Mouse (Mus musculus): ENCODE results near the gene St3gal6. TPM values are rescaled to one million over a fixed set of nuclear protein-coding genes. Genes with fewer than 3 reads are reported as not detected.

Gene St3gal6
- total and polyA plus RNA-seq, 3 experiments = 4.0 to 8.9 TPM; not detected in 1

DNA sequence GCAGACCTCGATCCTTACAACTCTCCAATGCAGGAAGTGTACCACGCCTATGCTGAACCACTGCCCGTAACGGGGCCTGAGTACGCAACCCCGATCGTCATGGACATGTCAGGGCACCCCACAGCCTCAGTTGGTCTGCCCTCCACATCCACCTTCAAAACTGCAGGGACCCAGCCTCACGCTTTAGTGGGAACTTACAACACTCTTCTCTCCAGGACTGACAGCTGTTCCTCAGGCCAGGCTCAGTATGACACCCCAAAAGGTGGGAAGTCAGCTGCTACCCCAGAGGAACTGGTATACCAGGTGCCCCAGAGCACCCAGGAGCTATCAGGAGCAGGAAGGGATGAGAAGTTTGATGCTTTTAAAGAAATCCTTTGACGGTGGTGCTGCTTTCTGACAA is 58.6 kb downstream of the St3gal6 start:
- Histone ChIP-seq H3K4me1 (ENCODE audit: control insufficient read depth in 1 of 2, insufficient read depth in 2 of 2, low read length in 2 of 2) (0 out of 4 replicates have a peak, but pooled peaks cover 0 to 2% of the 10 kb centered on the region in 2 experiments), H3K27ac (ENCODE audit: control insufficient read depth, low read depth, low read length) (no peak overlapping the region), H3K27me3 (ENCODE audit: control insufficient read depth in 1 of 2, insufficient read depth in 2 of 2, low read length in 2 of 2) (no peaks in the 10 kb centered on the region), H3K36me3 (ENCODE audit: control insufficient read depth in 1 of 2, insufficient read depth in 2 of 2, low read length in 2 of 2) (no peaks in the 10 kb centered on the region; a peak in 1 of 4 replicates), H3K9ac (ENCODE audit: control insufficient read depth, low read depth, low read length, poor library complexity, severe bottlenecking) (no peak overlapping the region), H3K9me3 (replicated peaks; ENCODE audit: insufficient read depth, low read length) (no peaks in the 10 kb centered on the region), H3K4me3 (ENCODE audit: control insufficient read depth in 1 of 2, insufficient read depth in 1 of 2, low read depth in 2 of 2, low read length in 2 of 2) (no peak overlapping the region), H3K79me2 (ENCODE audit: control insufficient read depth, insufficient read depth, low read length, poor library complexity) (no peaks in the 10 kb centered on the region)
- no peak for DNase-seq (ENCODE audit: low read depth, low spot score)
- TF ChIP-seq TBP (IDR thresholded peaks at IDR 0.05; ENCODE audit: low read depth, low read length) = no peak

DNA sequence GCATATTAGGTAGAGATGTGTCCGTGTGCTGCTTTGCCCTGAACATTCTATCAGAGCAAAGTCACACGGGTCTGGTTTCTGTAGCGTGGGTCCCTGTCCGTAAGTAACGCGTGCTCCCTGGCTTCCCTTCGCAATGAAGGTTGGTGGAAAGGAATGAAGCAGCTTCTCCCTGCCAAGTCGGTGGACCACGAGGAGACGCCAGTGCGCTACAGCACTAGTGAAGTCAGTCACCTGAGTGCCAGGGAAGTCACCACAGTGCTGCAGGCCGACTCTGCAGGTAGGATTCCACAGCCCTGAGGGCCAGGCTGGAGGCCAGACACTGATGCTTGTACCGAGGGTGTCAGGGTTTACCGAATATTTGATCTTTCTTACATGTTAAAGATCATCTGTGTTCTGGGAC is 60.0 kb downstream of the St3gal6 start:
- Histone ChIP-seq H3K36me3 (ENCODE audit: control insufficient read depth in 1 of 2, insufficient read depth in 2 of 2, low read length in 2 of 2) (no peaks in the 10 kb centered on the region), H3K4me1 (ENCODE audit: control insufficient read depth in 1 of 2, insufficient read depth in 2 of 2, low read length in 2 of 2) (0 out of 4 replicates have a peak, but pooled peaks cover 0 to under 1% of the 10 kb centered on the region in 2 experiments), H3K4me3 (ENCODE audit: control insufficient read depth in 1 of 2, insufficient read depth in 1 of 2, low read depth in 2 of 2, low read length in 2 of 2) (no peak overlapping the region), H3K27me3 (ENCODE audit: control insufficient read depth in 1 of 2, insufficient read depth in 2 of 2, low read length in 2 of 2) (no peaks in the 10 kb centered on the region), H3K9ac (ENCODE audit: control insufficient read depth, low read depth, low read length, poor library complexity, severe bottlenecking) (no peak overlapping the region), H3K27ac (ENCODE audit: control insufficient read depth, low read depth, low read length) (no peak overlapping the region), H3K79me2 (ENCODE audit: control insufficient read depth, insufficient read depth, low read length, poor library complexity) (no peaks in the 10 kb centered on the region), H3K9me3 (replicated peaks; ENCODE audit: insufficient read depth, low read length) (no peaks in the 10 kb centered on the region)
- TF ChIP-seq MXI1 (IDR thresholded peaks at IDR 0.05; ENCODE audit: low read depth, low read length) (no peak), ZC3H11A (IDR thresholded peaks at IDR 0.05; ENCODE audit: low read depth, low read length) (no peak), BHLHE40 (IDR thresholded peaks at IDR 0.05; ENCODE audit: borderline replicate concordance, low read depth, low read length) (no peak), NELFE (IDR thresholded peaks at IDR 0.05; ENCODE audit: low read depth, low read length) (no peak), ZNF384 (IDR thresholded peaks at IDR 0.05; ENCODE audit: low read depth, low read length) (no peak), GABPA (IDR thresholded peaks at IDR 0.05; ENCODE audit: low read depth, low read length) (no peak), JUND (IDR thresholded peaks at IDR 0.05; ENCODE audit: low read depth, low read length) (no peak), USF1 (IDR thresholded peaks at IDR 0.05; ENCODE audit: low read depth, low read length) (no peak), POLR2A (IDR thresholded peaks at IDR 0.05; ENCODE audit: control insufficient read depth in 1 of 2, insufficient read depth in 1 of 2, low read depth in 1 of 2, low read length in 2 of 2, poor library complexity in 1 of 2) (no peak), SIN3A (IDR thresholded peaks at IDR 0.05; ENCODE audit: low read length) (no peak), MYC (IDR thresholded peaks at IDR 0.05; ENCODE audit: low read depth, low read length) (no peak)
- DNase-seq (ENCODE audit: low read depth, low spot score) = no peak

DNA sequence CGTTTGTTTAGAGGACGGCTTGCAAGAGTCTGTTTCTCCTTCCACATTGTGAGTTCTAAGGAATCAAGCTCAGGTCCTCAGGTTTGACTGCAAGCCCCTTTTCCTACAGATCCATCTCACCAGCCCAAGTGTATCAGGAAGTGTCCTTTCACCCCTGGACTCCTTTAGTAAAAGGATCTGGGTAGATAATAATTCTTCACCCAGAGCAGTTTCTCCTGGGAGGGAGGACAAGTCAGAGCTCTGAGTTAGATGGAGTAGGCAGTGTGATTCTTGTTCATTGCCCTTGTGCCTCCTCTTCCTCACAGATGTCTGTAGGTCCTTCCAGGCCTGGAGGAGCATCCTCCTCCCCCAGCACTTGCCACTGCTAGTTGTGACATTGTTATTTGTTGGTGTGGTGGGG is 61.5 kb downstream of the St3gal6 start:
- TF ChIP-seq MYB (IDR thresholded peaks at IDR 0.05; ENCODE audit: low read depth, low read length) (no peak), GABPA (IDR thresholded peaks at IDR 0.05; ENCODE audit: low read depth, low read length) (no peak), BHLHE40 (IDR thresholded peaks at IDR 0.05; ENCODE audit: borderline replicate concordance, low read depth, low read length) (no peak), POLR2AphosphoS5 (IDR thresholded peaks at IDR 0.05; ENCODE audit: borderline replicate concordance, low read depth, low read length) (no peak), MAZ (IDR thresholded peaks at IDR 0.05; ENCODE audit: low read depth, low read length) (no peak), MYC (IDR thresholded peaks at IDR 0.05; ENCODE audit: low read depth, low read length) (no peak), EP300 (IDR thresholded peaks at IDR 0.05; ENCODE audit: low read depth in 1 of 2, low read length in 2 of 2) (no peak), CHD1 (IDR thresholded peaks at IDR 0.05; ENCODE audit: low read depth, low read length) (no peak), SMC3 (IDR thresholded peaks at IDR 0.05; ENCODE audit: low read depth, low read length) (no peak), TBP (IDR thresholded peaks at IDR 0.05; ENCODE audit: low read depth, low read length) (no peak), MAFK (IDR thresholded peaks at IDR 0.05; ENCODE audit: borderline replicate concordance, low read depth, low read length) (no peak), POLR2AphosphoS2 (IDR thresholded peaks at IDR 0.05; ENCODE audit: low read length) (no peak), ZMIZ1 (IDR thresholded peaks at IDR 0.05; ENCODE audit: low read depth, low read length) (no peak), GATA1 (IDR thresholded peaks at IDR 0.05; ENCODE audit: low read depth, low read length) (no peak), CHD2 (IDR thresholded peaks at IDR 0.05; ENCODE audit: low read length) (no peak), ELF1 (IDR thresholded peaks at IDR 0.05; ENCODE audit: low read depth, low read length) (no peak)
- H3K27ac ChIP-seq (ENCODE audit: control insufficient read depth, low read depth, low read length) = no peak overlapping the region
- H3K4me3 ChIP-seq (ENCODE audit: control insufficient read depth in 1 of 2, insufficient read depth in 1 of 2, low read depth in 2 of 2, low read length in 2 of 2) = no peak overlapping the region
- no peaks in the 10 kb centered on the region for H3K79me2 ChIP-seq (ENCODE audit: control insufficient read depth, insufficient read depth, low read length, poor library complexity)
- peaks cover 0 to 1% of the 10 kb centered on the region in 2 experiments; a peak in 1 of 4 replicates for H3K36me3 ChIP-seq (ENCODE audit: control insufficient read depth in 1 of 2, insufficient read depth in 2 of 2, low read length in 2 of 2)
- DNase-seq (ENCODE audit: low read depth, low spot score) = no peak
- no peaks in the 10 kb centered on the region for H3K27me3 ChIP-seq (ENCODE audit: control insufficient read depth in 1 of 2, insufficient read depth in 2 of 2, low read length in 2 of 2)
- no peak overlapping the region for H3K9ac ChIP-seq (ENCODE audit: control insufficient read depth, low read depth, low read length, poor library complexity, severe bottlenecking)
- peaks cover 0 to under 1% of the 10 kb centered on the region in 2 experiments; a peak in 3 of 4 replicates for H3K4me1 ChIP-seq (ENCODE audit: control insufficient read depth in 1 of 2, insufficient read depth in 2 of 2, low read length in 2 of 2)
- H3K9me3 ChIP-seq (replicated peaks; ENCODE audit: insufficient read depth, low read length) = no peaks in the 10 kb centered on the region

All from MEL (cell line).